Mouse (Mus musculus) erythroblast, embryonic 14.5 days (primary cell): ENCODE results near the gene Ndufa1. TPM values are rescaled to one million over a fixed set of nuclear protein-coding genes. Genes with fewer than 3 reads are reported as not detected.
"Not testable (repeated sequence)": the region's sequence is repeated elsewhere in the genome, so short reads cannot be mapped to it uniquely, and the experiment has no call there.

Experiments
- H3K27me3 ChIP-seq: 2 replicates; pipeline ENCODE4 v1.6.1; 2012; ENCODE audit warnings: inconsistent platforms; ENCODE audit not compliant: control insufficient read depth
- H3K36me3 ChIP-seq: 2 replicates; pipeline ENCODE4 v1.6.1; 2012; ENCODE audit warnings: mild to moderate bottlenecking, inconsistent platforms; ENCODE audit not compliant: control insufficient read depth
- H3K4me1 ChIP-seq: 2 replicates; pipeline ENCODE4 v1.6.1; 2012; ENCODE audit warnings: inconsistent platforms; ENCODE audit not compliant: control insufficient read depth
- H3K4me3 ChIP-seq: replicated peaks from 2 replicates; pipeline ENCODE3; 2012; ENCODE audit warnings: moderate library complexity, mild to moderate bottlenecking, inconsistent platforms
- H3K9me3 ChIP-seq: 2 replicates; pipeline ENCODE4 v1.6.1; 2012; ENCODE audit warnings: low read length, inconsistent platforms, mixed read lengths; ENCODE audit not compliant: control insufficient read depth
- GATA1 ChIP-seq: IDR thresholded peaks from 2 replicates; pipeline ENCODE4 v1.6.1; 2012; ENCODE audit warnings: low read length, inconsistent platforms, mixed read lengths
- TAL1 ChIP-seq: IDR thresholded peaks from 3 replicates; pipeline ENCODE4 v1.6.1; 2012; ENCODE audit warnings: low read length, inconsistent platforms, mixed read lengths
- polyA plus RNA-seq: library from polyadenylated mRNA; stranded (reverse); fragments of >175 nt; gene quantifications from 2 replicates; pipeline ENCODE4 v1.2.3, GENCODE M21; 2012

Ndufa1 gene
- polyA plus RNA-seq, 1 experiment: 24.9 TPM

DNA sequence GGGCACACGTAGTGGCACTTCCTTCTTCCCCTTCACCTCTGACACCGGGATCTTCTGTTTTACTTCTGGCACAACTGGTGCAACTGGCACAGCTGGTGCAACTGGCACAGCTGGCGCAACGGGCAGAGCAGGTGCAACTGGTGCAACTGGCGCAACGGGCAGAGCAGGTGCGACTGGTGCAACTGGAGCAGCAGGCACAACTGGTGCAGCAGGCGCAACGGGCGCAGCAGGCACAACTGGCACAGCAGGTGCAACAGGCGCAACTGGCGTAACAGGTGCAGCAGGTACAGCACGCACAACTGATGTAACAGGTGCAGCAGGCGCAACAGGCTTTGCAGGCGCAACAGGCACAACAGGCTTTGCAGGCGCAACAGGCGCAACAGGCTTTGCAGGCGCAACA is 27.8 kb downstream of the Ndufa1 start:
- Histone ChIP-seq H3K4me3 (no peak overlapping the region), H3K27me3 (peaks cover 3% of the 10 kb centered on the region), H3K9me3 (peaks cover 4% of the 10 kb centered on the region; the same call in 1 of the 2 replicates), H3K36me3 (peaks cover 3% of the 10 kb centered on the region), H3K4me1 (no peaks in the 10 kb centered on the region)
- TF ChIP-seq GATA1 (no peak), TAL1 (0 out of 3 replicates have a peak, but pooled peaks have one; percentile 14)

DNA sequence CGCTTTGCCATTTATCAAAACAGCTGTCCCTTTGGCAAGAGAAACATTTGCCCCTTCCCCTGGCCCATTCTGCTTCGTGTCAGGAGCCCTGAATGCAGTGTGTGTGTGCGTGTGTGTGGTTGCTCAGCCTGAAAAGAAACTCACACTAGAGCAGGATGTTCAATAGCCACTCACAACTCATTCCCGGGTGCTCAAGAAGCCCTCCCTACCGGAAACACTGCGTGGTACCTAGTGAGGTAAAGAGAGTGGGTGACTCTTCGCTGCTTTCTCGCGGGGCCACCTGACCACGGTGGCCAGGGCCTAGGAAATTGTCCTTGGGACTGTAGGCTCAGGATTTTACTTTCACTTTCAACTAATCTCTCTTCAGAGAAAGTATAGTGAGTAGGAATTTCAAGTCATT is 29.8 kb downstream of the Ndufa1 start:
- peaks cover 3% of the 10 kb centered on the region for H3K27me3 ChIP-seq
- peaks cover 4% of the 10 kb centered on the region; the same call in 1 of the 2 replicates for H3K9me3 ChIP-seq
- H3K36me3 ChIP-seq: peaks cover 8% of the 10 kb centered on the region
- H3K4me3 ChIP-seq: no peak overlapping the region
- TF ChIP-seq TAL1: no peak
- no peak for TF ChIP-seq GATA1
- no peaks in the 10 kb centered on the region for H3K4me1 ChIP-seq

DNA sequence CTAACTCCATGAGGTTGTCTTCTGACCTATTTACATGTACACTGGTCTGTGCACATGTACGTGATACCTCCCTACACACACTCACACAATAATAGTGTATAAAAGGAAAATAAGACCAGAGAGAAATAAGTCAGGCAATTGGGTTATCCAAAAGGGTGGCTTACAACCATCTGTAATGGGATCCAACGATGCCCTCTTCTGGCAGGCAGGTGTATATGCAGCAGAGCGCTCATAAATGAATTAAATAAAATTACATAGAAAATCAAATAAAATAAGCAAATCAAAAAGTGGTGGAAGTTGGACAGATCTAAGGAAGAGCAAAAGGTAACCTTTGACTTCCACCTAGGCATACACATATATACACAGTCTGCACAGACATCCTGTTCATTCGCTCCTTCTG is 33.1 kb downstream of the Ndufa1 start:
- H3K4me3 ChIP-seq: no peak overlapping the region
- H3K27me3 ChIP-seq: no peaks in the 10 kb centered on the region
- H3K9me3 ChIP-seq: no peaks in the 10 kb centered on the region
- no peaks in the 10 kb centered on the region for H3K4me1 ChIP-seq
- TF ChIP-seq GATA1 (no peak), TAL1 (no peak)
- H3K36me3 ChIP-seq: peaks cover 24% of the 10 kb centered on the region

DNA sequence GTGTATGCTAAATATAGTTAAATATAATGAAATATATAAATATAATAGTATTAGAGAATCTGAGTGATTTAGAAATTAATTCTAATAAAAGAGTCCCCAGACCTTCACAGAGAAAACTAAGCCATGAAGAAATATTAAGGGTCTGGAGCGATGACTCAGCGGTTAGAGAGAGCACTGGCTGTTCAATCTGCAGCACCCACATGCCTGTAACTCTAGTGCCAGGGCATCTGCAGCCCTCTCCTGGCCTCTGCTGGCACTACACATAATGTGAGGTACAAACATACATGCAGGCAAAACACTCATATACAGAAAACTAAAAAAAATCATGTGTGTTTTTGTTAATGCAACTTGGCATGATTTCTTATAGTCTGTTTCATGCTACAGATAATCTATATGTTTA is 46.0 kb downstream of the Ndufa1 start:
- Histone ChIP-seq H3K9me3 (no peaks in the 10 kb centered on the region), H3K4me1 (no peaks in the 10 kb centered on the region), H3K36me3 (peaks cover 52% of the 10 kb centered on the region), H3K4me3 (no peak overlapping the region), H3K27me3 (no peaks in the 10 kb centered on the region)
- no peak for TF ChIP-seq GATA1
- no peak for TF ChIP-seq TAL1

DNA sequence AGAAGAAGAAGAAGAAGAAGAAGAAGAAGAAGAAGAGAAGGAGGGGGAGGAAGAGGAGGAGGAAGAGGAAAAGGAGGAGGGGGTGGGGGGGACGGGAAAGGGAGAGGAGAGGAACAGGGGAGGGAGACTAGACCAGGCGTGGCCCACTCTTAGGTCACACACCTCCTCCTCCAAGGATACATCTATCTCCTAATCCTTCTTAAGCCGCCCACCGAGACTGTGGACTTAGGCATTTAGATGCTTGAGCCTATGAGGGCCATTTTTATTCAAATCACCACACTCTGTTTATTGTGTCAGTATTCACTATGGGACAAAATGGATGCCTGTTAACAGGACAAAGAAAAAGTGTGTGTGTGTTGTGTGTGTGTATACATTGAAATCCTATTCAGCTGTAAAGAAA is 46.5 kb downstream of the Ndufa1 start:
- H3K4me3 ChIP-seq, H3K9me3 ChIP-seq: not testable (repeated sequence)
- peaks cover 52% of the 10 kb centered on the region for H3K36me3 ChIP-seq

DNA sequence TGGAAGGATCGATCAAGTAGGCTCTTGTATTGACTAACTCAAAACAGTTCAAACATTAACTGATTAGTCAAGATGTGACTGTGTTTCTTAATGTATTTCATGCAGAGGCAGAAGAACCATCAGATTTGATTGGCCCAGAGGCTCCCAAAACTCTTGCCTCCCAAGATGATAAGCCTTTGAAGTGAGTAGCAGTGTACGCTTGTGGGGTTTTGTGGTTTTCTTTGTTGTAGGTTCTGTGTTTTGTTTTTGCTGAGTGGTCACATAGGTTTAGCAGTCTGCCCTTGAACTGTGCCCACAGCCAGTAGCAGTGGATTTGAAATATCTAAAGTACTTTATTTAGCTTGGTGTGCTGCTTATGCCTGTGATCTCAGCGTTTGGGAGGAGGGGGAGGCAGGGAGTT is 49.2 kb downstream of the Ndufa1 start:
- H3K4me1 ChIP-seq: no peaks in the 10 kb centered on the region
- H3K36me3 ChIP-seq: peaks cover 62% of the 10 kb centered on the region
- no peaks in the 10 kb centered on the region for H3K27me3 ChIP-seq
- TF ChIP-seq GATA1: no peak
- TF ChIP-seq TAL1: no peak
- no peak overlapping the region for H3K4me3 ChIP-seq
- no peaks in the 10 kb centered on the region for H3K9me3 ChIP-seq

More for the DNA sequence above, 46.5 kb downstream of the Ndufa1 start:
- not testable (repeated sequence) for H3K4me1 ChIP-seq, H3K27me3 ChIP-seq

Other genes with a start within 250 kb of the Ndufa1 start
- 0.03 and 0.06 TPM in 2 replicates for gene Sept6, start 199.4 kb downstream of the Ndufa1 start, polyA plus RNA-seq
- gene Sowahd, start 142.3 kb downstream of the Ndufa1 start, polyA plus RNA-seq: 0.02 TPM in 1 of 2 replicates, not detected in the other
- gene Rpl39, start 105.8 kb downstream of the Ndufa1 start, polyA plus RNA-seq: 41.4 and 44.5 TPM in 2 replicates
- gene Upf3b, start 80.8 kb downstream of the Ndufa1 start, polyA plus RNA-seq: 1.1 and 1.3 TPM in 2 replicates
- gene Nkap, start 64.4 kb downstream of the Ndufa1 start, polyA plus RNA-seq: 0.49 and 0.55 TPM in 2 replicates
- gene Akap14, start 22.3 kb downstream of the Ndufa1 start, polyA plus RNA-seq: not detected in 2 replicates
- 0.04 and 0.15 TPM in 2 replicates for gene Rnf113a1, start 82 bp upstream of the Ndufa1 start, polyA plus RNA-seq
- not detected in 2 replicates for gene Gm9, start 19.9 kb upstream of the Ndufa1 start, polyA plus RNA-seq
- not detected in 2 replicates for gene Rhox1, start 31.1 kb upstream of the Ndufa1 start, polyA plus RNA-seq
- gene Rhox2a, start 53.8 kb upstream of the Ndufa1 start, polyA plus RNA-seq: not detected in 2 replicates
- not detected in 2 replicates for gene Rhox3a, start 58.8 kb upstream of the Ndufa1 start, polyA plus RNA-seq
- not detected in 2 replicates for gene Rhox4a, start 74.2 kb upstream of the Ndufa1 start, polyA plus RNA-seq
- gene Rhox3a2, start 188.9 kb upstream of the Ndufa1 start, polyA plus RNA-seq: not detected in 2 replicates
- gene Rhox4a2, start 199.7 kb upstream of the Ndufa1 start, polyA plus RNA-seq: not detected in 2 replicates
- not detected in 2 replicates for gene Rhox2b, start 220.9 kb upstream of the Ndufa1 start, polyA plus RNA-seq
- not detected in 2 replicates for gene Rhox4b, start 241.3 kb upstream of the Ndufa1 start, polyA plus RNA-seq